Mouse (Mus musculus): Measurements from ENCODE around the gene Nhs. TPM values are rescaled to one million over a fixed set of nuclear protein-coding genes. Genes with fewer than 3 reads are reported as not detected.

Nhs gene
- polyA plus RNA-seq, 1 experiment = 0.62 TPM

DNA sequence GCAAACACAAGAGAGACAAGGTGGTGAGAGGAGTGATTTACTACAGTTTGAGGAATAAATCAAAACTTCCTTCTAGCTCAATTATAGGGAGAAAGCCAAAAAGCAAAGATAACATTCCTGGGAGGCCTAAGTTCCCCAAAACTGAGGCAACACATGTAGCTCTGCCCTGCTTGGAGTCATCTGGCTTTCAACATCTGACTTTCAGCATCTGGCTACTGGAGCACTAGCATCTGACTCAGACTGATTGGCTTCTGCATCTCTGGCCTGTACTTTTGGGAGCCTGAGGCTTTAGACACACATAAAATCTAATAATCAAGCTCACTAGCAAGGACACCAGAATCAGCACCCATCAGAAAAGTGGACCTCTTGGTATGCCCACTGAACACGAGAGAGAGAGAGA, 237.9 kb downstream of the Nhs start:
- WGBS = 80% methylated on average over 1 of the region's 1 CpGs

DNA sequence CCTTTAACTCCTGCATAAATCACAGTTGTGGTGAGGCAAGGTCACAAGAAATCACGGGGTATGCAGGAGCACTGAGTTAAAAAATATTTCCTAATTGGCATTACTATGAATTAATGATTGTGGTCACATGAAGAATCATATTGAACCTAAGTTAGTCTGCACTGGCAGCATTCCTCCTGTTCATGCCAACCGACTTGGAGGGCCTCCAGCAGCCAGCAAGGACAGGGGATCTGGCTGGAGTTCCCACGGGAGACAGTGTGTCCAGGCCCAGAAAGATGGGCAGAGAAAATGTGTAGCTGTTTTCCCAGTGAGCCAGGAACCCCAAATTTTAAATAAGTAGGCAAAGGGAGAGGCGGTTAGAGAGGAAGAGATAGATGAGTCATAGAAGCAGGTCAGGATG, 249.6 kb downstream of the Nhs start:
- Histone ChIP-seq H3K36me3 (ENCODE audit: control insufficient read depth, insufficient read depth, low read length) (no peaks in the 10 kb centered on the region), H3K27me3 (ENCODE audit: control insufficient read depth, insufficient read depth, low read length) (0 out of 2 replicates have a peak, but pooled peaks cover 7% of the 10 kb centered on the region), H3K4me3 (ENCODE audit: low read depth, low read length) (no peak overlapping the region), H3K27ac (ENCODE audit: insufficient read depth, low read depth, low read length) (no peak overlapping the region), H3K4me1 (ENCODE audit: control insufficient read depth, insufficient read depth, insufficient read length, low read length) (peaks cover 1% of the 10 kb centered on the region; the same call in 1 of the 2 replicates)
- TF ChIP-seq POLR2A (IDR thresholded peaks at IDR 0.05; ENCODE audit: low read depth, low read length) (no peak), CTCF (IDR thresholded peaks at IDR 0.05; ENCODE audit: extremely low read depth, insufficient read length, insufficient replicate concordance, low read depth, low read length) (no peak)
- WGBS = 71% methylated on average over 4 of the region's 4 CpGs

More for the DNA sequence above, 237.9 kb downstream of the Nhs start:
- H3K27ac ChIP-seq (ENCODE audit: insufficient read depth, low read depth, low read length) = no peak overlapping the region
- no peaks in the 10 kb centered on the region for H3K4me1 ChIP-seq (ENCODE audit: control insufficient read depth, insufficient read depth, insufficient read length, low read length)
- no peaks in the 10 kb centered on the region for H3K27me3 ChIP-seq (ENCODE audit: control insufficient read depth, insufficient read depth, low read length)
- TF ChIP-seq CTCF (IDR thresholded peaks at IDR 0.05; ENCODE audit: extremely low read depth, insufficient read length, insufficient replicate concordance, low read depth, low read length) (no peak), POLR2A (IDR thresholded peaks at IDR 0.05; ENCODE audit: low read depth, low read length) (no peak)
- H3K36me3 ChIP-seq (ENCODE audit: control insufficient read depth, insufficient read depth, low read length) = no peaks in the 10 kb centered on the region
- no peak overlapping the region for H3K4me3 ChIP-seq (ENCODE audit: low read depth, low read length)

DNA sequence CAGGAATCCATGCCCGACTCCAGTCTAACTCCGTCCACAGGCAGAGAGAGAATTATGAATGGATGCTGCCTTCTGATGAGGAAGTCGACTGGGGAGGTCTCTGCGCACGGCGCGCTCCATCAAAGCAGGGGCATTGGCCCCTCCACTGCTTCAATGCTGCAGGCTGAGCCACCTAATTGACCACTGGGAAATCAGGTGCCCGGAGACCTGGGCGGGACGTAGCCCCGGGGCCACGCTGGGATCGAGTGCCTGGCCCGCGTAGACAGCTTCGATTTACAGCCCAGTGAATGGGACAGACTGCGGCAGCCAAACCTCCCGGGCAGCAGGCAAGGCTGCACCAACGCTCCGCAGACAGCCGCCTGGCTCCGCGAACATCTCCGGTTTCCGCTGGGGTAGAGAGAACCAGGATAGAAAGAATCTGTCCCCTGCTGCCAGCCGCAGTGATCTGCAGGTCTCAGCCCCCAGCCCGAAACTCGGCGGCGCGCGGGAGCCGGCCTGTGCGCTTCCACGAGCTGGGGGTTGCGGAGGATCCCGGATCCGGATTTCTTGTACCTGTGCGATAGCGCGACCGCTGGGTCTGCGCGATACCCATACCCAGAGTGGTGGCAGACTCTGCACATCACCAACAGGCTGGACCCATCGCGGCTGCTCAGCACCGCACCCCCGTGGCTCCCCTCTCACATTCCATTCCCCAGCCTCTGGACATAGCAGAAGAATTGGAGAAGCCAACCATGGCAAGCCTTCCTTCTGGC, 250.7 kb downstream of the Nhs start:
- Histone ChIP-seq H3K27ac (ENCODE audit: insufficient read depth, low read depth, low read length) (no peak overlapping the region), H3K4me1 (ENCODE audit: control insufficient read depth, insufficient read depth, insufficient read length, low read length) (peaks cover 1% of the 10 kb centered on the region; the same call in 1 of the 2 replicates), H3K4me3 (ENCODE audit: low read depth, low read length) (peak overlapping the region; percentile 58), H3K36me3 (ENCODE audit: control insufficient read depth, insufficient read depth, low read length) (no peaks in the 10 kb centered on the region), H3K27me3 (ENCODE audit: control insufficient read depth, insufficient read depth, low read length) (0 out of 2 replicates have a peak, but pooled peaks cover 7% of the 10 kb centered on the region)
- WGBS = 18% methylated on average over 48 of the region's 48 CpGs
- no peak for TF ChIP-seq POLR2A (IDR thresholded peaks at IDR 0.05; ENCODE audit: low read depth, low read length)
- TF ChIP-seq CTCF (IDR thresholded peaks at IDR 0.05; ENCODE audit: extremely low read depth, insufficient read length, insufficient replicate concordance, low read depth, low read length) = no peak

DNA sequence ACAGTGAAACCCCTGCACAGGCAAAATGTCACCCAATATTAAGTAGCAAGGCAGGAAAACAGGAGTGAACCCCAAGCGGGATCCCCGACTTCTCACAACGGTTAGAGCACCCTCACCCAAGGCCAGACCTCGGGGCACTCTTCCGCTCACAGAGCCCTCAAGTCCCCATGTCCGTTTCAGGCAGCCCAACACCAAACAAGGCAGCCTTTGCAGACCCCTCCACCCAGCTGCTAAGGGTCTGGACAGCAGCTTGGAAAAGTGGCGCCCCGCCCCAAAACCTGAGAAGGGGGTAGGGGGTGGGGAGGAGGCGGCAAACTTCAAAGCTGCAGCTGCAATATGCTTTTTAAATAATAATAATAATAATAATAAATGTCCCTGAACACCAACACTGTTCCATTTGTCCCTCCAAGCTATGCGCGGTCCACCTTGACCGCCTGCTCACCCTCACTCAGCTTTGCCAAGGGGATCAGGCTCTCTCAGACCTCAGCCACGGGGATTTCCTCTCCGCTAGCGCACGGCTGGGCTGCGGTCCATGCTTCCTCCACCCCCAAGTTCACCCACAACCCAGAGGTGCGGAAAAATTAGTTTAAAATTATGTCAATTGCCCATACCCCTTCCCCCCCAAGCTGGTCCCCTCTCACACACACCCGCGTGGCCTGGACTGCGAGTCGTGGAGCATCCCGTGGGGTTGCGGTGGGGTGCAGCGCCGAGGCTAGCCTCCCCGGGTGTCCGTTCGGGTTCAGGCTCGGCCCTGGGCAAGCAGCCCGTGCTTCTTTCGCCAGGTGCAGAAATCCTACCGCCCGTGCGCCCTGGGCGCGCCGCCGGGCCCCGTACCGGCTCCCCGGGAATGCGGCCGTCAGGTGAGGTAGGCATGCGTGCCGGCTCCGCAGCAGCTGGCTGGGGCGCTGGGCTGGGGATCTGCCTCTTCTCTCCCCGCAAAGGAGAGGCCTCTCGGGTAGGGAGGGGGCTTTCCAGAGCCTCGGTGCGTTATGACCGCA, 251.6 kb downstream of the Nhs start:
- Histone ChIP-seq H3K4me3 (ENCODE audit: low read depth, low read length) (peak overlapping the region; percentile 58), H3K27me3 (ENCODE audit: control insufficient read depth, insufficient read depth, low read length) (0 out of 2 replicates have a peak, but pooled peaks cover 7% of the 10 kb centered on the region), H3K36me3 (ENCODE audit: control insufficient read depth, insufficient read depth, low read length) (no peaks in the 10 kb centered on the region), H3K4me1 (ENCODE audit: control insufficient read depth, insufficient read depth, insufficient read length, low read length) (peaks cover 1% of the 10 kb centered on the region; the same call in 1 of the 2 replicates), H3K27ac (ENCODE audit: insufficient read depth, low read depth, low read length) (no peak overlapping the region)
- WGBS = 30% methylated on average over 53 of the region's 53 CpGs
- TF ChIP-seq CTCF (IDR thresholded peaks at IDR 0.05; ENCODE audit: extremely low read depth, insufficient read length, insufficient replicate concordance, low read depth, low read length) = no peak
- TF ChIP-seq POLR2A (IDR thresholded peaks at IDR 0.05; ENCODE audit: low read depth, low read length) = no peak

DNA sequence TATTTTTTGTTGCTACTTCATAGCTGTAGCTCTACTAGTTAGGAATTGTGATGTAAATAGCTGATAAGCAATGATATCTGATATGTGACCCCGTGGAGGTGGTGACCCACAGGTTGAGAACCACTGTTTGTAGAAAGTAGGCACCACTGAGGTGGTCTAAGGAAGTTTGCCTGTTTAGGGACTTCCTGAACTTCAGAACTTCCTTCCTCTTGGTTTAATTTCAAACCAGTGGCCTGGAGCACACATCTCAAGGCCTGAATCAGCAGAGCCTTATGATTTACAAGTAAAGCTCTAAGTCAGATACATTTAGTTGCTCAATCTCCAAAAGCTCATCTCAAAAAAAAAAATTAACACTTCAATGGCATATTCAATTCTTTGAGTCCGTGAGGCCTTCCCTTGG, 265.1 kb downstream of the Nhs start:
- no peak overlapping the region for H3K27ac ChIP-seq (ENCODE audit: insufficient read depth, low read depth, low read length)
- no peaks in the 10 kb centered on the region for H3K27me3 ChIP-seq (ENCODE audit: control insufficient read depth, insufficient read depth, low read length)
- 55% methylated on average over 2 of the region's 2 CpGs for WGBS
- no peak for TF ChIP-seq POLR2A (IDR thresholded peaks at IDR 0.05; ENCODE audit: low read depth, low read length)
- TF ChIP-seq CTCF (IDR thresholded peaks at IDR 0.05; ENCODE audit: extremely low read depth, insufficient read length, insufficient replicate concordance, low read depth, low read length) = no peak
- no peaks in the 10 kb centered on the region for H3K36me3 ChIP-seq (ENCODE audit: control insufficient read depth, insufficient read depth, low read length)
- no peaks in the 10 kb centered on the region for H3K4me1 ChIP-seq (ENCODE audit: control insufficient read depth, insufficient read depth, insufficient read length, low read length)
- H3K4me3 ChIP-seq (ENCODE audit: low read depth, low read length) = no peak overlapping the region

DNA sequence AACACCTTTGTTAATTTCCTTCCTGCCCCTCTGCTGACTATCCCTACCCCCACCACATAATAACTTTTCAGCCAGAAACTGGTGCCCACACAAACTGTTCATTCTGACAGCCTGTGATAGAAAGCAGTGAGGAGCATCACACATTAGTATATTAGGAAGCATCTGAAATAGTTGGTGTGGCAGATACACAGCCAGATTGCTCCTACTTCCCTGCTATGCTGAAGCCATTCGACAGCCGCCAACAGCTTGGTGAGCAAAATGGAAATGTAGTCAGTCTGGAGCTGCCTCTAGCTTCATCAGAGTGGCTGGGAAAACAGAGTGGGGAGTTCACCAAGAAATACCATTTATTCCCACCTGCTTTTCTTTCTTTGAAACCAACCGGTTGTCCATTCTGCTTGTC, 275.9 kb downstream of the Nhs start:
- TF ChIP-seq POLR2A (IDR thresholded peaks at IDR 0.05; ENCODE audit: low read depth, low read length) = no peak
- TF ChIP-seq CTCF (IDR thresholded peaks at IDR 0.05; ENCODE audit: extremely low read depth, insufficient read length, insufficient replicate concordance, low read depth, low read length) = no peak
- WGBS = 93% methylated on average over 3 of the region's 3 CpGs
- Histone ChIP-seq H3K4me3 (ENCODE audit: low read depth, low read length) (no peak overlapping the region), H3K27me3 (ENCODE audit: control insufficient read depth, insufficient read depth, low read length) (no peaks in the 10 kb centered on the region), H3K27ac (ENCODE audit: insufficient read depth, low read depth, low read length) (no peak overlapping the region), H3K36me3 (ENCODE audit: control insufficient read depth, insufficient read depth, low read length) (no peaks in the 10 kb centered on the region), H3K4me1 (ENCODE audit: control insufficient read depth, insufficient read depth, insufficient read length, low read length) (no peaks in the 10 kb centered on the region)
